Mouse (Mus musculus): ENCODE results near the gene Gm18596. TPM values are rescaled to one million over a fixed set of nuclear protein-coding genes. Genes with fewer than 3 reads are reported as not detected.

Gene Gm18596
- polyA plus RNA-seq, 1 experiment from 2014 or later = not detected

DNA sequence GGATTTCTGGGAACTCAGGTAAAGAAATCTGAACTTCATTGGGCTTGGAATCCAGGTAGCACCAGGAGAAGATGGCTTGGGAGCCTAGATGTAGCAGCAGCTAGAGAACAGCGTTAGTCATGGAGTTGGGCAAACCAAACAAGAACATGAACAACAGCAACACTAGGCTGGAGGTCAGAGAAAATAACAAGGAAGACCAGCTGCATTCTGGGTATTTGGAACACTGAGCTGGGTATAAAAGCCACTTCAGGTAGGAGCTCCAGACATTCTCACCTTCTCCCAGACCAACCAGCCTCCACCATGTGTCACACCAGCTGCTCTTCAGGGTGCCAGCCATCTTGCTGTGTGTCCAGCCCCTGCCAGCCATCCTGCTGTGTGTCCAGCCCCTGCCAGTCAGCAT lies 36.1 kb downstream of the Gm18596 start, which contains the start of gene Gm10272:
TSS of gene Gm10272 (plus strand) at position 301 of the 400 bp plus-strand sequence.
- H3K4me1 ChIP-seq = no peaks in the 10 kb centered on the region
- no peaks in the 10 kb centered on the region for H3K36me3 ChIP-seq
- no peak within 1 kb of the TSS for H3K4me2 ChIP-seq
- ATAC-seq = no peak
- H3K9ac ChIP-seq = no peak within 1 kb of the TSS
- no peaks in the 10 kb centered on the region for H3K27me3 ChIP-seq (replicated peaks)
- no peak within 1 kb of the TSS for H3K4me3 ChIP-seq
- WGBS (ENCODE audit: insufficient replicate concordance) = 67% methylated on average over 1 of the region's 1 CpGs
- no peak within 1 kb of the TSS for H3K27ac ChIP-seq
- H3K9me3 ChIP-seq (replicated peaks) = 0 out of 2 replicates have a peak, but pooled peaks cover 3% of the 10 kb centered on the region

GRCm38 (mm10) chr10:77697133-77697532 lies 45.3 kb downstream of the Gm18596 start, which contains the start of gene Gm9508:
Gene Gm9508, minus strand, starts transcription at chr10:77697233.
- Histone ChIP-seq H3K27me3 (replicated peaks) (peaks cover 22% of the 10 kb centered on the region; the same call in 1 of the 2 replicates), H3K4me3 (no peak within 1 kb of the TSS), H3K4me2 (no peak within 1 kb of the TSS), H3K27ac (no peak within 1 kb of the TSS), H3K9me3 (replicated peaks) (no peaks in the 10 kb centered on the region), H3K36me3 (no peaks in the 10 kb centered on the region), H3K4me1 (no peaks in the 10 kb centered on the region), H3K9ac (no peak within 1 kb of the TSS)
- 23% methylated on average over 4 of the region's 4 CpGs for WGBS (ENCODE audit: insufficient replicate concordance)
- ATAC-seq = no peak

Other genes starting within 250 kb of the Gm18596 start
- 32.7 and 33.7 TPM in 2 replicates for gene Fam207a, start 226.9 kb downstream of the Gm18596 start, polyA plus RNA-seq (2016; fragmentation: Nextera tagmentation; extraction: Ambion mirVana)
- gene Itgb2, start 212.4 kb downstream of the Gm18596 start, polyA plus RNA-seq (2016; fragmentation: Nextera tagmentation; extraction: Ambion mirVana) = 13.5 and 13.9 TPM in 2 replicates
- 68.8 and 72.8 TPM in 2 replicates for gene Pttg1ip, start 160.9 kb downstream of the Gm18596 start, polyA plus RNA-seq (2016; fragmentation: Nextera tagmentation; extraction: Ambion mirVana)
- gene Sumo3, start 136.5 kb downstream of the Gm18596 start, polyA plus RNA-seq (2016; fragmentation: Nextera tagmentation; extraction: Ambion mirVana) = 138 and 146 TPM in 2 replicates
- 5.1 TPM in 1 of 2 replicates, not detected in the other for gene Gm49325, start 136.4 kb downstream of the Gm18596 start, polyA plus RNA-seq (2016; fragmentation: Nextera tagmentation; extraction: Ambion mirVana)
- 55.7 and 59.9 TPM in 2 replicates for gene Ube2g2, start 120.4 kb downstream of the Gm18596 start, polyA plus RNA-seq (2016; fragmentation: Nextera tagmentation; extraction: Ambion mirVana)
- 0.05 TPM in 1 of 2 replicates, not detected in the other for gene Tspear, start 56.1 kb downstream of the Gm18596 start, polyA plus RNA-seq (2016; fragmentation: Nextera tagmentation; extraction: Ambion mirVana)
- not detected in 2 replicates for gene Gm19402, start 51.9 kb downstream of the Gm18596 start, polyA plus RNA-seq (2016; fragmentation: Nextera tagmentation; extraction: Ambion mirVana)
- gene Gm9508, start 45.4 kb downstream of the Gm18596 start, polyA plus RNA-seq (2016; fragmentation: Nextera tagmentation; extraction: Ambion mirVana) = not detected in 2 replicates
- gene Gm10272, start 36.0 kb downstream of the Gm18596 start, polyA plus RNA-seq (2016; fragmentation: Nextera tagmentation; extraction: Ambion mirVana) = not detected in 2 replicates
- gene Gm10024, start 31.2 kb downstream of the Gm18596 start, polyA plus RNA-seq (2016; fragmentation: Nextera tagmentation; extraction: Ambion mirVana) = not detected in 2 replicates
- not detected in 2 replicates for gene Gm10142, start 26.8 kb downstream of the Gm18596 start, polyA plus RNA-seq (2016; fragmentation: Nextera tagmentation; extraction: Ambion mirVana)
- not detected in 2 replicates for gene Krtap12-1, start 22.0 kb downstream of the Gm18596 start, polyA plus RNA-seq (2016; fragmentation: Nextera tagmentation; extraction: Ambion mirVana)
- gene Gm10100, start 16.2 kb downstream of the Gm18596 start, polyA plus RNA-seq (2016; fragmentation: Nextera tagmentation; extraction: Ambion mirVana) = not detected in 2 replicates
- not detected in 2 replicates for gene Gm9736, start 8.7 kb upstream of the Gm18596 start, polyA plus RNA-seq (2016; fragmentation: Nextera tagmentation; extraction: Ambion mirVana)
- not detected in 2 replicates for gene Gm3233, start 17.0 kb upstream of the Gm18596 start, polyA plus RNA-seq (2016; fragmentation: Nextera tagmentation; extraction: Ambion mirVana)
- gene Gm3238, start 28.7 kb upstream of the Gm18596 start, polyA plus RNA-seq (2016; fragmentation: Nextera tagmentation; extraction: Ambion mirVana) = not detected in 2 replicates
- not detected in 2 replicates for gene Gm7138, start 34.3 kb upstream of the Gm18596 start, polyA plus RNA-seq (2016; fragmentation: Nextera tagmentation; extraction: Ambion mirVana)
- not detected in 2 replicates for gene Gm3250, start 39.9 kb upstream of the Gm18596 start, polyA plus RNA-seq (2016; fragmentation: Nextera tagmentation; extraction: Ambion mirVana)
- gene Gm7137, start 45.6 kb upstream of the Gm18596 start, polyA plus RNA-seq (2016; fragmentation: Nextera tagmentation; extraction: Ambion mirVana) = not detected in 2 replicates
- gene Gm9639, start 52.4 kb upstream of the Gm18596 start, polyA plus RNA-seq (2016; fragmentation: Nextera tagmentation; extraction: Ambion mirVana) = not detected in 2 replicates
- gene Gm19668, start 56.5 kb upstream of the Gm18596 start, polyA plus RNA-seq (2016; fragmentation: Nextera tagmentation; extraction: Ambion mirVana) = not detected in 2 replicates
- not detected in 2 replicates for gene Gm9507, start 69.2 kb upstream of the Gm18596 start, polyA plus RNA-seq (2016; fragmentation: Nextera tagmentation; extraction: Ambion mirVana)
- not detected in 2 replicates for gene Gm2696, start 72.0 kb upstream of the Gm18596 start, polyA plus RNA-seq (2016; fragmentation: Nextera tagmentation; extraction: Ambion mirVana)
- not detected in 2 replicates for gene Krtap10-4, start 84.5 kb upstream of the Gm18596 start, polyA plus RNA-seq (2016; fragmentation: Nextera tagmentation; extraction: Ambion mirVana)
- gene Krtap10-10, start 93.3 kb upstream of the Gm18596 start, polyA plus RNA-seq (2016; fragmentation: Nextera tagmentation; extraction: Ambion mirVana) = not detected in 2 replicates
- not detected in 2 replicates for gene Gm36176, start 104.2 kb upstream of the Gm18596 start, polyA plus RNA-seq (2016; fragmentation: Nextera tagmentation; extraction: Ambion mirVana)
- gene Gm10318, start 110.2 kb upstream of the Gm18596 start, polyA plus RNA-seq (2016; fragmentation: Nextera tagmentation; extraction: Ambion mirVana) = not detected in 2 replicates
- gene Gm3285, start 119.3 kb upstream of the Gm18596 start, polyA plus RNA-seq (2016; fragmentation: Nextera tagmentation; extraction: Ambion mirVana) = not detected in 2 replicates
- gene Lrrc3, start 159.9 kb upstream of the Gm18596 start, polyA plus RNA-seq (2016; fragmentation: Nextera tagmentation; extraction: Ambion mirVana) = 8.5 and 8.7 TPM in 2 replicates
- gene Trpm2, start 227.9 kb upstream of the Gm18596 start, polyA plus RNA-seq (2016; fragmentation: Nextera tagmentation; extraction: Ambion mirVana) = 1.1 and 1.2 TPM in 2 replicates
- gene 1810043G02Rik, start 235.9 kb upstream of the Gm18596 start, polyA plus RNA-seq (2016; fragmentation: Nextera tagmentation; extraction: Ambion mirVana) = 6.7 and 6.9 TPM in 2 replicates